Mouse (Mus musculus) kidney, embryonic 15.5 days (tissue): ENCODE data around the gene Sema3f. TPM values are rescaled to one million over a fixed set of nuclear protein-coding genes. Genes with fewer than 3 reads are reported as not detected.

Experiments used
- ATAC-seq: fragments of 200-750 bp; cut with Nextera tagmentation; replicated peaks from 2 replicates; pipeline ENCODE4 v1.8.0; 2017; ENCODE audit warnings: moderate TSS enrichment; ENCODE audit not compliant: low FRiP score
- H3K27ac ChIP-seq: fragments of 300-500 bp; sonication (generic); 2 replicates; pipeline ENCODE4 v1.5.1; 2015; ENCODE audit warnings: mild to moderate bottlenecking, inconsistent platforms
- H3K27me3 ChIP-seq: fragments of 300-500 bp; sonication (generic); 2 replicates; pipeline ENCODE4 v1.6.1; 2015; ENCODE audit warnings: inconsistent platforms
- H3K36me3 ChIP-seq: fragments of 300-500 bp; sonication (generic); 2 replicates; pipeline ENCODE4 v1.6.1; 2015; ENCODE audit warnings: inconsistent platforms
- H3K4me1 ChIP-seq: fragments of 300-500 bp; sonication (generic); 2 replicates; pipeline ENCODE4 v1.6.1; 2015; ENCODE audit warnings: inconsistent platforms
- H3K4me2 ChIP-seq: fragments of 300-500 bp; sonication (generic); 2 replicates; pipeline ENCODE4 v1.6.1; 2015; ENCODE audit warnings: moderate library complexity, mild to moderate bottlenecking, inconsistent platforms
- H3K4me3 ChIP-seq: fragments of 300-500 bp; sonication (generic); replicated peaks from 2 replicates; pipeline ENCODE4 v1.5.1; 2015; ENCODE audit warnings: mild to moderate bottlenecking, inconsistent platforms
- H3K9ac ChIP-seq: fragments of 300-500 bp; sonication (generic); 2 replicates; pipeline ENCODE4 v1.6.1; 2015; ENCODE audit warnings: mild to moderate bottlenecking, inconsistent platforms
- H3K9me3 ChIP-seq: fragments of 300-500 bp; sonication (generic); replicated peaks from 2 replicates; pipeline ENCODE4 v1.6.1; 2016; ENCODE audit warnings: inconsistent platforms
- WGBS: fragments of 180-500 bp; shearing (Covaris S2); methylation state at CpG from one replicate; pipeline ENCODE4 v1.1.7; 2015; ENCODE audit warnings: mixed read lengths; 5-methylcytosine and 5-hydroxymethylcytosine counted together
- polyA plus RNA-seq: library from polyadenylated mRNA; unstranded; fragments of >200 nt; fragmentation: Nextera tagmentation; extraction: Ambion mirVana; gene quantifications from 2 replicates; pipeline ENCODE4 v1.2.1, GENCODE M21; 2015

The Sema3f gene
- polyA plus RNA-seq, 1 experiment from 2014 or later, result 23.9 TPM

- H3K4me2 ChIP-seq, result no peak overlapping the region
- no peaks in the 10 kb centered on the region for H3K36me3 ChIP-seq
- H3K27ac ChIP-seq, result no peak overlapping the region
- WGBS, result 37% methylated on average over 12 of the region's 12 CpGs
- H3K27me3 ChIP-seq, result no peaks in the 10 kb centered on the region
- no peak overlapping the region for H3K9ac ChIP-seq
- H3K4me1 ChIP-seq, result peaks cover 14% of the 10 kb centered on the region
- no peak overlapping the region for H3K4me3 ChIP-seq
- ATAC-seq, result no peak; the same call in 1 of the 2 replicates
- H3K9me3 ChIP-seq, result no peaks in the 10 kb centered on the region
Measured at GRCm38 (mm10) chr9:107650708-107651481, 59.4 kb downstream of the Sema3f start.

DNA sequence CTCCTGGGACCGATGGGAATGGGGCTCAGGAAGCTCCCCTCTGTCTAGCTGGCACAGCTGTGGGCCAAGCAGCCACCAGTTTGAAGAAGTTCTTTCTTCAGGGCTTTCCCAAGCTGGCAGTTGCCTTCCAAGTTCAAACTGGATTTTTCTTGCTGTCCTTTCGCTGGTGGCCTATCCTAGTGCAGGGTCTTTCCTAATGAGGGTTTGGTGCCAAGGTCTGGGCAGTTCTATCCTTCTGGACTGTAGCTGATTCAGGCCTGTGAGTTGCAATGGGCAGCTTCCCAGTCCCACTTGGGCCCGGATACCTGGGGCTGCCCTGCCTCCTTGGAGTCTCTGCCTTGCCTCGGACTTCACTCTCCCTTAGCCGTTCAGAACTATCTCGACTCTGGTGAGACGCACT is 60.0 kb downstream of the Sema3f start:
- Histone ChIP-seq H3K4me1 (peaks cover 19% of the 10 kb centered on the region), H3K27ac (no peak overlapping the region), H3K9ac (no peak overlapping the region), H3K27me3 (no peaks in the 10 kb centered on the region), H3K4me3 (no peak overlapping the region), H3K9me3 (no peaks in the 10 kb centered on the region), H3K36me3 (no peaks in the 10 kb centered on the region), H3K4me2 (no peak overlapping the region)
- ATAC-seq, result no peak
- WGBS, result 60% methylated on average over 7 of the region's 7 CpGs

DNA sequence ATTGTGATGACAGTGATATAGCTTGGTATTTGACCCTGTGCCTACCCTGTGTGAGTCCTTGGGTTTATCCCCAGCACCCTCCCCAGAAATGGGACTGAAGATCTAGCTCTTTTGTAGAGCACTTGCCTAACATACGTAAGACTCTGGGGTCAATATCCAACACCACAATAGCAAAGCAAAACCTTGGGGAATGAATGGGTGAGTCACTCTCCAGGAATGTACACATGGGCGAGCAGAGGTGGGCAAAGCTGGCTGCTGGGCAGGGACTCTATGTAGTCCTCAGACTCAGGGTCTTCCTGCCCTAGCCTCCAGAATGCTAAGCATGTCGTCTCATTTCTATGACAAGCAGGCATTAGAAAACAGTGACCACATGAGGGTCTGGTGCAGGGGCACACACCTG is 61.5 kb downstream of the Sema3f start:
- Histone ChIP-seq H3K27ac (no peak overlapping the region), H3K4me1 (peaks cover 31% of the 10 kb centered on the region), H3K4me2 (no peak overlapping the region), H3K27me3 (no peaks in the 10 kb centered on the region), H3K9me3 (no peaks in the 10 kb centered on the region), H3K4me3 (no peak overlapping the region), H3K36me3 (no peaks in the 10 kb centered on the region), H3K9ac (no peak overlapping the region)
- no peak for ATAC-seq
- 71% methylated on average over 3 of the region's 3 CpGs for WGBS

- H3K9me3 ChIP-seq, result no peaks in the 10 kb centered on the region
- no peak for ATAC-seq
- H3K36me3 ChIP-seq, result no peaks in the 10 kb centered on the region
- WGBS, result 82% methylated on average over 6 of the region's 6 CpGs
- H3K4me1 ChIP-seq, result peaks cover 31% of the 10 kb centered on the region
- no peaks in the 10 kb centered on the region for H3K27me3 ChIP-seq
- H3K4me3 ChIP-seq, result no peak overlapping the region
- H3K27ac ChIP-seq, result no peak overlapping the region
- no peak overlapping the region for H3K4me2 ChIP-seq
- H3K9ac ChIP-seq, result no peak overlapping the region
Measured at GRCm38 (mm10) chr9:107646975-107647374, 63.3 kb downstream of the Sema3f start.

- 12% methylated on average over 5 of the region's 5 CpGs for WGBS
- Histone ChIP-seq H3K36me3 (no peaks in the 10 kb centered on the region), H3K9ac (no peak overlapping the region), H3K27ac (no peak overlapping the region), H3K4me3 (no peak overlapping the region), H3K27me3 (no peaks in the 10 kb centered on the region), H3K4me1 (peaks cover 24% of the 10 kb centered on the region), H3K9me3 (no peaks in the 10 kb centered on the region), H3K4me2 (peak overlapping the region; percentile 73; the same call in 1 of the 2 replicates)
- ATAC-seq, result peak; percentile 59
Measured at GRCm38 (mm10) chr9:107645577-107645976, 64.7 kb downstream of the Sema3f start.

DNA sequence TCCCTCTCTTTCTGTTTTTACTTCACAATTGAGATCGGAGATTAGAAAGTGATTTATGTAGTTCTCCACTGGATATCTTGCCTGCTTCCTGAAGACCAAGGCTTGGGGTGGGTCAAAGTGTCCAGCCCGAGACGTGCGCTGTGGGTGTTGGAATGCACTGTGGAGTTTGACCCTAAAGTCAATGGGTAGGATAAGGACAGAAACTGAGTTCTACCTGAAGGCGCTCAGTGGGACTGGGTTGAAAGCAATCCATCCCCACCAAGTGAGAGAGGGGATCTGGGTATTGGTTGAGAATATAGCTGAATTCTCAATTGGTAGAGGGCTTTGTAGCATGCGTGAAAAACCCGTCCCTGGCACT is 65.1 kb downstream of the Sema3f start:
- Histone ChIP-seq H3K4me3 (peak overlapping the region; percentile 40), H3K27ac (no peak overlapping the region), H3K36me3 (no peaks in the 10 kb centered on the region), H3K4me2 (peak overlapping the region; percentile 73), H3K9me3 (no peaks in the 10 kb centered on the region), H3K27me3 (no peaks in the 10 kb centered on the region), H3K4me1 (peaks cover 26% of the 10 kb centered on the region), H3K9ac (peak overlapping the region; percentile 56)
- WGBS, result 36% methylated on average over 7 of the region's 7 CpGs
- ATAC-seq, result peak; percentile 47

GRCm38 (mm10) chr9:107644495-107645152 is 65.7 kb downstream of the Sema3f start:
- Histone ChIP-seq H3K4me3 (peak overlapping the region; percentile 40), H3K9ac (peak overlapping the region; percentile 56), H3K27me3 (no peaks in the 10 kb centered on the region), H3K27ac (0 out of 2 replicates have a peak overlapping the region, but pooled peaks have one; percentile 33), H3K4me1 (peaks cover 25% of the 10 kb centered on the region), H3K4me2 (peak overlapping the region; percentile 73), H3K9me3 (no peaks in the 10 kb centered on the region), H3K36me3 (no peaks in the 10 kb centered on the region)
- ATAC-seq, result peak; percentile 82
- 4% methylated on average over 35 of the region's 35 CpGs for WGBS

GRCm38 (mm10) chr9:107643544-107644214 is 66.6 kb downstream of the Sema3f start:
- Histone ChIP-seq H3K36me3 (no peaks in the 10 kb centered on the region), H3K4me2 (peak overlapping the region; percentile 73; the same call in 1 of the 2 replicates), H3K27ac (no peak overlapping the region), H3K4me3 (no peak overlapping the region), H3K9ac (no peak overlapping the region), H3K9me3 (no peaks in the 10 kb centered on the region), H3K27me3 (no peaks in the 10 kb centered on the region), H3K4me1 (peaks cover 24% of the 10 kb centered on the region)
- WGBS, result 89% methylated on average over 13 of the region's 13 CpGs
- ATAC-seq, result no peak

DNA sequence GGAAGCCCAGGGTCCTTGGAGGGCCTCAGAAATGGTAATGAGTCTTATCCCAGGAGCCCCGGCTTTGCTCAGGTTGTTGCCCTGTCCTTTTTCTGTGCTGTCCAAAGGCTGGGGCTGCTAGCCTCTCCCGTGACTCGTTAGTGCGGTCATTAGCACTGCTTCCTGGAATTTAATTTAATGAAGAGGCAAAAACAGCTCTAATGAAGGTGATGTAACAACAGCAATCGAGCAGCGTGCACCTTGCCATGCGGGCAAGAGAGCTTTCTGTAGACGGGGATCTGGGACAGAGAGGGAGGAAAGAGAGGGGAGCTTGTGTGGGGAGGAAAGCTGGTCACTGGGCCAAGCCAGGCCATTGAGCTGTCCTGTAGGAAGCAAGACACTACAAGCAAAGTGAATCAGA is 68.6 kb downstream of the Sema3f start:
- no peak overlapping the region for H3K9ac ChIP-seq
- no peaks in the 10 kb centered on the region for H3K27me3 ChIP-seq
- no peak overlapping the region for H3K4me3 ChIP-seq
- H3K36me3 ChIP-seq, result no peaks in the 10 kb centered on the region
- H3K9me3 ChIP-seq, result no peaks in the 10 kb centered on the region
- no peak overlapping the region for H3K27ac ChIP-seq
- no peak for ATAC-seq
- peaks cover 31% of the 10 kb centered on the region for H3K4me1 ChIP-seq
- H3K4me2 ChIP-seq, result no peak overlapping the region
- 37% methylated on average over 8 of the region's 8 CpGs for WGBS

DNA sequence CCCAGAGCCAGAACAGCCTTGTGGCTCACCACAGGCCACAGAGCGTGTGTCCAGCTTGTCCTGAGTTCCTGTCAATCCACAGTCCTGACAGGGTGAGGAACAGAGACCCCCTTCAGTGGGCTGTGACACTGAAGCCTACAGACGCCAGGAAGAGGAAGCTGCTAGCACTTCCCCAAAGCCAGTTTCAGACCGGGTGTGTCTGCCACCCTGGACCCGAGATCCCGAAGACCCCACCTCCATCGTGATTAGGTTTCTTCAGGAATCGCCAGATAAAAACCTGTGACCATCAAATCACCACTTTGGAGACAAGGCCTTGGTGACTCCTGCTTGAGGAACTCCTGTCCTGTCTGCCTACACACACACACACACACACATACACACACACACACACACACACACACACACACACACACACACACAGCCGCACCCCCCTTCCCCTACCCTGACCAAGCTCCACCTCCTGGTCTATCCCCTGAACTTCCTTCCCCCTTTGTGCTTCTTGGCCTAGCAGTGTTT is 70.0 kb downstream of the Sema3f start:
- H3K9me3 ChIP-seq, result no peaks in the 10 kb centered on the region
- 43% methylated on average over 8 of the region's 8 CpGs for WGBS

GRCm38 (mm10) chr9:107637070-107637469 is 73.2 kb downstream of the Sema3f start:
- Histone ChIP-seq H3K27me3 (no peaks in the 10 kb centered on the region), H3K36me3 (no peaks in the 10 kb centered on the region), H3K4me1 (peaks cover 42% of the 10 kb centered on the region), H3K4me3 (no peak overlapping the region), H3K9ac (no peak overlapping the region), H3K4me2 (no peak overlapping the region), H3K27ac (no peak overlapping the region), H3K9me3 (no peaks in the 10 kb centered on the region)
- no peak for ATAC-seq
- WGBS, result 34% methylated on average over 7 of the region's 7 CpGs

More for the DNA sequence above, 70.0 kb downstream of the Sema3f start:
- Histone ChIP-seq H3K4me2 (no peak overlapping the region), H3K4me3 (no peak overlapping the region), H3K9ac (no peak overlapping the region), H3K27me3 (no peaks in the 10 kb centered on the region), H3K27ac (0 out of 2 replicates have a peak overlapping the region, but pooled peaks have one; percentile 7), H3K36me3 (no peaks in the 10 kb centered on the region), H3K4me1 (peaks cover 37% of the 10 kb centered on the region)
- ATAC-seq, result no peak
